Mouse (Mus musculus): ENCODE data around the gene Agfg2.
A peak's percentile ranks its signal among the peaks of the same experiment; 100 is the strongest.

Agfg2 gene

GRCm38 (mm10) chr5:137610056-137610455 is 74.5 kb downstream of the Agfg2 start:
- no peak for DNase-seq (ENCODE audit: low spot score in 2 of 2)

- DNase-seq (ENCODE audit: low spot score in 2 of 2): no peak
Measured at GRCm38 (mm10) chr5:137609292-137609691, 75.2 kb downstream of the Agfg2 start.

- DNase-seq (ENCODE audit: low spot score in 2 of 2): no peak
Measured at GRCm38 (mm10) chr5:137608654-137609190, 75.8 kb downstream of the Agfg2 start.

- no peak for DNase-seq (ENCODE audit: low spot score in 2 of 2)
Measured at GRCm38 (mm10) chr5:137607860-137608653, 76.5 kb downstream of the Agfg2 start.

GRCm38 (mm10) chr5:137601365-137601729 is 83.2 kb downstream of the Agfg2 start:
- DNase-seq (ENCODE audit: low spot score in 2 of 2): no peak

- DNase-seq (ENCODE audit: low spot score in 2 of 2): peak; percentile 87 to 94
Measured at GRCm38 (mm10) chr5:137600619-137601364, 83.7 kb downstream of the Agfg2 start, which contains the start of gene Mospd3. Gene Mospd3 (minus strand): TSS chr5:137601058.

Data from cerebellum, postnatal 4 days (tissue).